34 mouse cellular contexts compared by ENCODE assay signal in the genomic region with DNA sequence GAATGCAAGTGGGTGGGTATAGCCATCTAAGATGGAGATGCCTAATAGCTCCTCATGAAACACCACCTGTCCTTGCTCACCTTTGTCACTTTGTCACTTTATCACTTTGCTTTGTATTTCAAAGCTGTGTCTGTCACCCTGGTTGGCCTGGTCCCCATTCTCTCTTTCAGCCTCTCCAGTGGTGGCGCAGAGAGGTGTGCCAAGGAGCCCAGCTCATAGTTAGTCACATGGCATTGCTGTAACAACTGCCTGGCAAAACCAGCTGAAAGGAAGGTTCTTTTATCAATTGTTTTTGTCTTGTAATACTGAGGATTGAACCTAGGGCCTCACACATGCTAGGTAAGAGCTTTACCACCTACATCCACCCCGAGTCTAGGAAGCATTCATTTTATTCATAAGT. TPM values are rescaled to one million over a fixed set of nuclear protein-coding genes. Genes with fewer than 3 reads are reported as not detected.
"Had no signal": no experiment of that assay in that cellular context is flagged by ENCODE, and none has a peak within 500 bp of the region (broad histone marks: within the 10 kb centered on the region; RNA-seq: fewer than 3 reads in every experiment).

No protein-coding gene starts in this region.

- H3K4me3 ChIP-seq: gastrocnemius, adult 2 months; heart, embryonic 10.5 days; heart, embryonic 12.5 days; hindbrain, embryonic 10.5 days; hindbrain, embryonic 12.5 days; intestine, embryonic 15.5 days; layer of hippocampus, adult 2 months; limb, embryonic 10.5 days; limb, embryonic 12.5 days; liver, embryonic 12.5 days had no signal

- H3K27ac ChIP-seq: heart, embryonic 10.5 days; hindbrain, embryonic 12.5 days; hindbrain, embryonic 14.5 days; intestine, embryonic 15.5 days; limb, embryonic 10.5 days; limb, embryonic 12.5 days; liver, embryonic 12.5 days; liver, embryonic 14.5 days had no signal

- DNase-seq: gastrocnemius, adult 2 months; gastrocnemius, postnatal 10 days; gastrocnemius, postnatal 25 days; heart, adult 18-20 months; heart, postnatal 10 days; heart, postnatal 4 days; kidney, adult 18-20 months; kidney, adult 8-10 months; kidney, postnatal 10 days; kidney, postnatal 25 days; kidney, postnatal 4 days; liver had no signal

RNA-seq across cellular contexts. Expression of a gene that starts 49.9 kb away (rescaled TPM):
- total RNA-seq: gastrocnemius, adult 2 months; gastrocnemius, postnatal 10 days; gastrocnemius, postnatal 25 days; gastrocnemius, postnatal 4 days; granulocyte monocyte progenitor cell, adult 5-6 weeks; heart, adult 8-10 months; heart, postnatal 10 days; heart, postnatal 25 days; heart, postnatal 4 days had no signal
- polyA plus RNA-seq: heart, embryonic 10.5 days; heart, embryonic 12.5 days; heart, embryonic 14.5 days; inflammation-experienced regulatory T-cells, adult 6 months; intestine, postnatal 0 days; kidney, embryonic 14.5 days; kidney, embryonic 16.5 days; limb, embryonic 10.5 days; limb, embryonic 12.5 days; limb, embryonic 14.5 days; liver, embryonic 12.5 days; liver, embryonic 14.5 days; liver, embryonic 16.5 days had no signal
